Mouse (Mus musculus): Measurements from ENCODE around the gene Cmtm5. TPM values are rescaled to one million over a fixed set of nuclear protein-coding genes. Genes with fewer than 3 reads are reported as not detected.

The Cmtm5 gene
- total and polyA plus RNA-seq, 3 experiments: not detected

GRCm38 (mm10) chr14:54978664-54979063 is 42.6 kb downstream of the Cmtm5 start:
- H3K9ac ChIP-seq (ENCODE audit: control insufficient read depth, low read depth, low read length, poor library complexity, severe bottlenecking): no peak overlapping the region
- H3K36me3 ChIP-seq (ENCODE audit: control insufficient read depth in 1 of 2, insufficient read depth in 2 of 2, low read length in 2 of 2): no peaks in the 10 kb centered on the region
- H3K79me2 ChIP-seq (ENCODE audit: control insufficient read depth, insufficient read depth, low read length, poor library complexity): no peaks in the 10 kb centered on the region
- TF ChIP-seq KAT2A (conservative IDR thresholded peaks at IDR 0.05; ENCODE audit: low read depth, low read length) (no peak), MYC (IDR thresholded peaks at IDR 0.05; ENCODE audit: low read depth, low read length) (no peak), EP300 (IDR thresholded peaks at IDR 0.05; ENCODE audit: low read depth in 1 of 2, low read length in 2 of 2) (no peak), MXI1 (IDR thresholded peaks at IDR 0.05; ENCODE audit: low read depth, low read length) (no peak), SIN3A (IDR thresholded peaks at IDR 0.05; ENCODE audit: low read length) (no peak), TAL1 (IDR thresholded peaks at IDR 0.05; ENCODE audit: low read length) (no peak), RAD21 (IDR thresholded peaks at IDR 0.05; ENCODE audit: low read depth, low read length) (no peak), ZNF384 (IDR thresholded peaks at IDR 0.05; ENCODE audit: low read depth, low read length) (no peak), RCOR1 (IDR thresholded peaks at IDR 0.05; ENCODE audit: low read depth, low read length) (no peak), ELF1 (IDR thresholded peaks at IDR 0.05; ENCODE audit: low read depth, low read length) (no peak), ZMIZ1 (IDR thresholded peaks at IDR 0.05; ENCODE audit: low read depth, low read length) (no peak), GABPA (IDR thresholded peaks at IDR 0.05; ENCODE audit: low read depth, low read length) (no peak), NELFE (IDR thresholded peaks at IDR 0.05; ENCODE audit: low read depth, low read length) (no peak), MYB (IDR thresholded peaks at IDR 0.05; ENCODE audit: low read depth, low read length) (no peak), USF1 (IDR thresholded peaks at IDR 0.05; ENCODE audit: low read depth, low read length) (no peak), TCF12 (IDR thresholded peaks at IDR 0.05; ENCODE audit: low read depth, low read length) (no peak), NRF1 (IDR thresholded peaks at IDR 0.05; ENCODE audit: insufficient read depth, low read depth, low read length, poor library complexity, severe bottlenecking) (no peak), MEF2A (IDR thresholded peaks at IDR 0.05; ENCODE audit: extremely low read depth, insufficient replicate concordance, low read depth, low read length, poor library complexity, severe bottlenecking) (no peak)
- no peak overlapping the region for H3K4me3 ChIP-seq (ENCODE audit: control insufficient read depth in 1 of 2, insufficient read depth in 1 of 2, low read depth in 2 of 2, low read length in 2 of 2)
- no peaks in the 10 kb centered on the region for H3K9me3 ChIP-seq (replicated peaks; ENCODE audit: insufficient read depth, low read length)
- no peak overlapping the region for H3K27ac ChIP-seq (ENCODE audit: control insufficient read depth, low read depth, low read length)
- no peaks in the 10 kb centered on the region for H3K4me1 ChIP-seq (ENCODE audit: control insufficient read depth in 1 of 2, insufficient read depth in 2 of 2, low read length in 2 of 2)
- DNase-seq (ENCODE audit: low read depth, low spot score): no peak
- peaks cover 7 to 10% of the 10 kb centered on the region in 2 experiments for H3K27me3 ChIP-seq (ENCODE audit: control insufficient read depth in 1 of 2, insufficient read depth in 2 of 2, low read length in 2 of 2)

DNA sequence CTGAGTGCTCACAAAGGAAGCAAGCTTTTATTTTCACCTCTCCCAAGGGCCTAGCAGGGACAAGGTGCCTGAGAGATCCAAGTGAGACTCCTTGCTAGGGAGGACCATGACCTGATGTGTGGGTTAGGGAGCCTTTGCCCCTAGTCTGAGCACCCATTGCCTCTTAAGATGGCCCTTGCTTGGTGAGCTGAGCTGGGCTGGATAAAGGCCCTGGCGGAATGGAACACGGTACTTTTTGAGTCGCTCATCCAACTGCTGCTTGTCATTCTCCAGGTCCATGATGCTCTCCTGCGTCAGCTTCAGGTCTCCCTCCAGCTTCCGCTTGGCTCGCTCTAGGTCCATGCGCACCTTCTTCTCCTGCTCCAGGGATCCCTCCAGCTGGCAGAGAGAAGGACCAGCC is 45.9 kb downstream of the Cmtm5 start:
- no peak for DNase-seq (ENCODE audit: low read depth, low spot score)
- no peaks in the 10 kb centered on the region for H3K4me1 ChIP-seq (ENCODE audit: control insufficient read depth in 1 of 2, insufficient read depth in 2 of 2, low read length in 2 of 2)
- no peaks in the 10 kb centered on the region for H3K79me2 ChIP-seq (ENCODE audit: control insufficient read depth, insufficient read depth, low read length, poor library complexity)
- H3K27ac ChIP-seq (ENCODE audit: control insufficient read depth, low read depth, low read length): no peak overlapping the region
- TF ChIP-seq JUND (IDR thresholded peaks at IDR 0.05; ENCODE audit: low read depth, low read length): no peak
- TF ChIP-seq CTCF (IDR thresholded peaks at IDR 0.05 in 2 of 3, conservative IDR thresholded peaks at IDR 0.05 in 1 of 3; ENCODE audit: control insufficient read depth in 1 of 3, insufficient read depth in 1 of 3, low read depth in 2 of 3, low read length in 3 of 3, poor library complexity in 1 of 3, severe bottlenecking in 1 of 3): no peak
- TF ChIP-seq ZMIZ1 (IDR thresholded peaks at IDR 0.05; ENCODE audit: low read depth, low read length): no peak
- TF ChIP-seq E2F4 (IDR thresholded peaks at IDR 0.05; ENCODE audit: borderline replicate concordance, low read depth, low read length): no peak
- no peak for TF ChIP-seq SMC3 (IDR thresholded peaks at IDR 0.05; ENCODE audit: low read depth, low read length)
- no peak for TF ChIP-seq MEF2A (IDR thresholded peaks at IDR 0.05; ENCODE audit: extremely low read depth, insufficient replicate concordance, low read depth, low read length, poor library complexity, severe bottlenecking)
- no peak for TF ChIP-seq ETS1 (IDR thresholded peaks at IDR 0.05; ENCODE audit: low read depth, low read length)
- TF ChIP-seq MAFK (IDR thresholded peaks at IDR 0.05; ENCODE audit: borderline replicate concordance, low read depth, low read length): no peak
- no peak for TF ChIP-seq ZNF384 (IDR thresholded peaks at IDR 0.05; ENCODE audit: low read depth, low read length)
- no peak for TF ChIP-seq TCF12 (IDR thresholded peaks at IDR 0.05; ENCODE audit: low read depth, low read length)
- no peak for TF ChIP-seq USF2 (IDR thresholded peaks at IDR 0.05; ENCODE audit: borderline replicate concordance in 1 of 2, insufficient read depth in 1 of 2, low read depth in 1 of 2, low read length in 2 of 2)
- TF ChIP-seq POLR2A (IDR thresholded peaks at IDR 0.05; ENCODE audit: control insufficient read depth in 1 of 2, insufficient read depth in 1 of 2, low read depth in 1 of 2, low read length in 2 of 2, poor library complexity in 1 of 2): no peak
- TF ChIP-seq EP300 (IDR thresholded peaks at IDR 0.05; ENCODE audit: low read depth in 1 of 2, low read length in 2 of 2): no peak
- no peak for TF ChIP-seq MYB (IDR thresholded peaks at IDR 0.05; ENCODE audit: low read depth, low read length)
- TF ChIP-seq HCFC1 (IDR thresholded peaks at IDR 0.05; ENCODE audit: low read depth, low read length): no peak
- TF ChIP-seq MYC (IDR thresholded peaks at IDR 0.05; ENCODE audit: low read depth, low read length): no peak
- TF ChIP-seq MXI1 (IDR thresholded peaks at IDR 0.05; ENCODE audit: low read depth, low read length): no peak
- TF ChIP-seq RCOR1 (IDR thresholded peaks at IDR 0.05; ENCODE audit: low read depth, low read length): no peak
- TF ChIP-seq SIN3A (IDR thresholded peaks at IDR 0.05; ENCODE audit: low read length): no peak
- peaks cover 0 to 2% of the 10 kb centered on the region in 2 experiments; a peak in 3 of 4 replicates for H3K27me3 ChIP-seq (ENCODE audit: control insufficient read depth in 1 of 2, insufficient read depth in 2 of 2, low read length in 2 of 2)
- no peaks in the 10 kb centered on the region for H3K36me3 ChIP-seq (ENCODE audit: control insufficient read depth in 1 of 2, insufficient read depth in 2 of 2, low read length in 2 of 2)
- no peak overlapping the region for H3K4me3 ChIP-seq (ENCODE audit: control insufficient read depth in 1 of 2, insufficient read depth in 1 of 2, low read depth in 2 of 2, low read length in 2 of 2)
- no peaks in the 10 kb centered on the region for H3K9me3 ChIP-seq (replicated peaks; ENCODE audit: insufficient read depth, low read length)
- no peak overlapping the region for H3K9ac ChIP-seq (ENCODE audit: control insufficient read depth, low read depth, low read length, poor library complexity, severe bottlenecking)
